Mouse (Mus musculus) intestine, embryonic 14.5 days (tissue): ENCODE results near the gene Raf1. TPM values are rescaled to one million over a fixed set of nuclear protein-coding genes. Genes with fewer than 3 reads are reported as not detected.

Experiments
- ATAC-seq: fragments of 200-750 bp; cut with Nextera tagmentation; replicated peaks from 2 replicates; pipeline ENCODE4 v1.8.0; 2017; ENCODE audit warnings: low read depth, moderate number of reproducible peaks, moderate TSS enrichment, moderate library complexity; ENCODE audit not compliant: low FRiP score, low TSS enrichment
- DNase-seq: peaks from one replicate; pipeline ENCODE4 v3.0.0-alpha.2; 2018; ENCODE audit warnings: low spot score
- H3K27ac ChIP-seq: fragments of 300-500 bp; sonication (generic); 2 replicates; pipeline ENCODE4 v1.5.1; 2014; ENCODE audit warnings: low read depth, mild to moderate bottlenecking, control low read depth
- H3K27me3 ChIP-seq: fragments of 300-500 bp; sonication (generic); replicated peaks from 2 replicates; pipeline ENCODE4 v1.6.1; 2014; ENCODE audit warnings: low read length, control low read depth; ENCODE audit not compliant: control insufficient read depth, insufficient read depth
- H3K36me3 ChIP-seq: fragments of 300-500 bp; sonication (generic); 2 replicates; pipeline ENCODE4 v1.6.1; 2014; ENCODE audit warnings: low read length, control low read depth; ENCODE audit not compliant: control insufficient read depth, insufficient read depth
- H3K4me1 ChIP-seq: fragments of 300-500 bp; sonication (generic); replicated peaks from 2 replicates; pipeline ENCODE4 v1.6.1; 2014; ENCODE audit warnings: low read length, control low read depth, mixed read lengths; ENCODE audit not compliant: control insufficient read depth, insufficient read depth
- H3K4me2 ChIP-seq: fragments of 300-500 bp; sonication (generic); 2 replicates; pipeline ENCODE4 v1.6.1; 2014; ENCODE audit warnings: low read length
- H3K4me3 ChIP-seq: fragments of 300-500 bp; sonication (generic); 2 replicates; pipeline ENCODE4 v1.5.1; 2014; ENCODE audit warnings: low read depth, low read length, control low read depth, mixed read lengths
- H3K9ac ChIP-seq: fragments of 300-500 bp; sonication (generic); 2 replicates; pipeline ENCODE4 v1.6.1; 2014; ENCODE audit warnings: mild to moderate bottlenecking, low read length
- H3K9me3 ChIP-seq: fragments of 300-500 bp; sonication (generic); 2 replicates; pipeline ENCODE4 v1.6.1; 2016; ENCODE audit warnings: low read length, control low read depth; ENCODE audit not compliant: control insufficient read depth
- WGBS: fragments of 180-500 bp; shearing (Covaris S2); extraction: QIAGEN DNeasy Blood & Tissue Kit; methylation state at CpG from one replicate; pipeline ENCODE4 v1.1.7; 2014; 5-methylcytosine and 5-hydroxymethylcytosine counted together
- polyA plus RNA-seq: library from polyadenylated mRNA; unstranded; fragments of >200 nt; fragmentation: Nextera tagmentation; extraction: Ambion mirVana; gene quantifications from 2 replicates; pipeline ENCODE4 v1.2.1, GENCODE M21; 2014

Raf1 gene
- polyA plus RNA-seq, 1 experiment from 2014 or later: 114 TPM

GRCm38 (mm10) chr6:115675166-115675507 is 1.3 kb downstream of the Raf1 start:
- Histone ChIP-seq H3K27me3 (no peaks in the 10 kb centered on the region), H3K4me3 (peak overlapping the region; percentile 73), H3K9me3 (no peaks in the 10 kb centered on the region), H3K4me1 (peaks cover 11% of the 10 kb centered on the region), H3K36me3 (no peaks in the 10 kb centered on the region), H3K9ac (peak overlapping the region; percentile 98), H3K27ac (peak overlapping the region; percentile 98), H3K4me2 (peak overlapping the region; percentile 73)
- no peak for ATAC-seq
- no peak for DNase-seq
- under 1% methylated on average over 13 of the region's 13 CpGs for WGBS

- Histone ChIP-seq H3K36me3 (no peaks in the 10 kb centered on the region), H3K9ac (peak overlapping the region; percentile 98), H3K4me1 (peaks cover 11% of the 10 kb centered on the region), H3K4me2 (peak overlapping the region; percentile 73), H3K4me3 (peak overlapping the region; percentile 73), H3K27me3 (no peaks in the 10 kb centered on the region), H3K27ac (no peak overlapping the region), H3K9me3 (no peaks in the 10 kb centered on the region)
- DNase-seq (no peak), ATAC-seq (no peak)
- WGBS: 31% methylated on average over 2 of the region's 2 CpGs
Observed at GRCm38 (mm10) chr6:115674316-115674715, 2.1 kb downstream of the Raf1 start.

DNA sequence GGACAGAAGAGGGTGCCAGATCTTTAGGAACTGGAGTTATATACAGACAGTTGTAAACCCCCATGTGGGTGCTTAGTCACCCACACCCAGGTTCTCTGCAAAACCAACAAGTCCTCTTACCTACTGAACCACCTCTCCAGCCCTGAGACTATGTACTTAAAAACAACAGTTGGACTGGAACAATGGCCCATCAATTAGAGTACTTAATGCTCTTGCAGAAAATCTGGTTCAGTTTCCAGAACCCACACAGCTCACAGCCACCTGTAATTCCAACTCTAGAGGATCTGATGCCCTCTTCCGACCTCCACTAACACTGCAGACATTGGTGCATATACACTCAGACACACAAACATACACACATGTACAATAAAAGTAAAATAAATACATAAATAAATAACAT is 3.7 kb downstream of the Raf1 start:
- Histone ChIP-seq H3K9ac (no peak overlapping the region), H3K4me1 (peaks cover 11% of the 10 kb centered on the region), H3K27ac (no peak overlapping the region), H3K36me3 (no peaks in the 10 kb centered on the region), H3K9me3 (no peaks in the 10 kb centered on the region), H3K4me3 (no peak overlapping the region), H3K27me3 (no peaks in the 10 kb centered on the region), H3K4me2 (no peak overlapping the region)
- 92% methylated on average over 1 of the region's 1 CpGs for WGBS
- ATAC-seq (no peak), DNase-seq (no peak)

DNA sequence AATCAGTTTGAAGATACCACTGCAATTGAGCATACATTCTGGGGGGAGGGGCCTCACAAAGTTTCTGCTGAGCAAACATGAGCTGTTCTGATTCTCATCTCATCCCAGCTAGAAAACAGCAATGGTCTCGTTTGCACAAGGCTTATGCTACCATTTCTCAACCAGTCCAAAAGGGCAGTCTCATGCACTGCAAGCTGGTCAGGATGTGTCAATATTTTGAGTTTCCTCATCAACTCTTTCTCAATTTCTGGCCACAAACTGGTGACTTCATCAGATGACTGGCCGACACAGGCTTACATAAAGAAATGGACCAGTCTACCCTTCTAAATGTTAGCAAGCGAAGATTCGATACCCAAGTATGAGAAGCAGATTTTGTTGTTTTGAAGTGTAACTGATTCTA is 9.8 kb downstream of the Raf1 start:
- ATAC-seq (peak; percentile 77; the same call in 1 of the 2 replicates), DNase-seq (no peak)
- Histone ChIP-seq H3K4me2 (no peak overlapping the region), H3K27ac (0 out of 2 replicates have a peak overlapping the region, but pooled peaks have one; percentile 19), H3K4me3 (no peak overlapping the region), H3K9ac (no peak overlapping the region), H3K4me1 (no peaks in the 10 kb centered on the region; the same call in 1 of the 2 replicates), H3K27me3 (no peaks in the 10 kb centered on the region), H3K9me3 (no peaks in the 10 kb centered on the region), H3K36me3 (no peaks in the 10 kb centered on the region)
- WGBS: 73% methylated on average over 4 of the region's 4 CpGs

DNA sequence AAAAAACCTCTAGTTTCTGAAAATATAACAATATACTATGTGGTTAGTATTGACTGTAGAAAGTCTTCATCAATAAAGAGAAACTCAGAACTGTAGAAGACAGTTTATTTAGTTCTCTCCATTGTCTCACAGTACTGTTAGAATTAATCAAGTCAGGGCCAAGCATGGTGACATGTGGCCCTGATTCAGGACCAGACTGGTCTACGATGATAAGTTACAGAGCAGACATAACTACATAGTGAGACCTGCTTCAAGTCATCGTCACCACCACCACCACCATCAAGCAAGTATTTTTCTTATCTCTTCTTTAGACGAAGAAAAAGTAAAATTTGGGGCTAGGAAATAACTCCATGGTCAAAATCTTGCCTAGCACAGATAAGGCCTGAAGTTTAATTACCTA is 12.2 kb downstream of the Raf1 start:
- ATAC-seq: no peak
- 84% methylated on average over 3 of the region's 3 CpGs for WGBS
- Histone ChIP-seq H3K4me2 (no peak overlapping the region), H3K36me3 (no peaks in the 10 kb centered on the region), H3K27me3 (no peaks in the 10 kb centered on the region), H3K4me3 (no peak overlapping the region), H3K9me3 (no peaks in the 10 kb centered on the region), H3K4me1 (no peaks in the 10 kb centered on the region; the same call in 1 of the 2 replicates), H3K27ac (no peak overlapping the region), H3K9ac (no peak overlapping the region)
- no peak for DNase-seq

DNA sequence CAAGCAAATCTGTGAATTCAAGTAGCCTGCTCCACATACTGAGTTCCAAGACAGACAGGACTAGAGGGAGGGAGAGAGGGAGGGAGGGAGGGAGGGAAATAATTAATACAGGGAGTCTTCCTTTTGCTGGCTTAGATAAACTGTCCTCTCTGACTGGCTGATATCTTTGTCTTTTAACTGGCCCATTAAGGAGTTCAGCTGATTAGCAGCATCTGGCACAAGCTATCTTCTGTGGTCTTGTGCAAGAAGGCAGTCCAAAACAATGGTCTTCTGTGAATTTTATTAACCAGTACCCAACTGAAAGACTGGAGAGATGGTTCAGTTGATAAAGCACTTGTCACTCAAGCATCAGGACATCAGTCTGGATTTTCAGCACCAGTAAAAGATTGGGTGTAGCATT is 17.6 kb downstream of the Raf1 start:
- ATAC-seq: no peak
- H3K36me3 ChIP-seq: no peaks in the 10 kb centered on the region
- no peak for DNase-seq

DNA sequence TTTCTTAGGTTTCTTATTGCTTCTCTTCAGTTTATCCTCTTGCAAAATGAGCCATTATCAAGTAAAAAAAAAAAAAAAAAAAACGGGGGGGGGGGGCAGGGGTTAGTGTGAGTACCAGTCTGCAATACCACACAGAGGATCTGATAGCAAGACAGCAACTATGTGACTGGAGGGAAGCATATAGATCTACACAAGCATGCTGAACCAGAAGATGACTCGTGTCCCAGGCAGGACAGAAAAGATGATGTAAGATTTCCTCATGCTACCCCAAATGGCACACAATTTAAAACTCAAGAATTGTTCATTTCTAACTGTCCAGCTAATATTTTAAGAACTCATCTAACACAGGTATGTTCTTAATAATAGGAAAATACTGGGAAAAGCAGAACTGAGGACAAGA is 22.5 kb downstream of the Raf1 start:
- Histone ChIP-seq H3K4me1 (peaks cover 21% of the 10 kb centered on the region), H3K27me3 (no peaks in the 10 kb centered on the region), H3K27ac (no peak overlapping the region), H3K9me3 (no peaks in the 10 kb centered on the region), H3K4me2 (no peak overlapping the region), H3K36me3 (no peaks in the 10 kb centered on the region), H3K4me3 (no peak overlapping the region), H3K9ac (no peak overlapping the region)
- DNase-seq: no peak
- WGBS: 44% methylated on average over 2 of the region's 2 CpGs
- ATAC-seq: no peak

More for the DNA sequence above, 17.6 kb downstream of the Raf1 start:
- Histone ChIP-seq H3K4me3 (no peak overlapping the region), H3K4me1 (peaks cover 4% of the 10 kb centered on the region; the same call in 1 of the 2 replicates), H3K9me3 (no peaks in the 10 kb centered on the region), H3K27ac (no peak overlapping the region), H3K4me2 (no peak overlapping the region), H3K9ac (no peak overlapping the region), H3K27me3 (no peaks in the 10 kb centered on the region)

DNA sequence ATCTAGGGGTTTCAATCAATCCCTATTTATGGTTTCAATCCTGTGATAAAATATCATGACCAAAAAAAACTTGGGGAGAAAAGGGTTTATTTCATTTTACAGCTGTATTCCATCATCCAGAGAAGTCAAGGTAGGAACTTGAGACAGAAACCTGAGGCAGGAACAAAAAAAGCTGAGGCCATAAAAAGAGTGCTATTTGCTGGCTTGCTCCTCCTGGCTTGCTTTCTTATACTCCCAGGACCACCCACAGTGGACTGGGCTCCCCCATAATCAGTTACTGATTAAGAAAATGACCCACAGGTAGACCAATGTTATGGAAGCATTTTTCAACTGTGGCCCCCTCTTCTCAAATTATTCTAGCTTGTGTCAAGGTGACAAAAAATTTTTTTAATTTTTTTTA is 24.7 kb downstream of the Raf1 start:
- H3K4me1 ChIP-seq: peaks cover 19% of the 10 kb centered on the region
- no peak overlapping the region for H3K27ac ChIP-seq
- no peak for ATAC-seq
- no peaks in the 10 kb centered on the region for H3K27me3 ChIP-seq
- no peak for DNase-seq
- no peaks in the 10 kb centered on the region for H3K9me3 ChIP-seq
- no peak overlapping the region for H3K4me2 ChIP-seq
- H3K4me3 ChIP-seq: no peak overlapping the region
- no peaks in the 10 kb centered on the region for H3K36me3 ChIP-seq
- no peak overlapping the region for H3K9ac ChIP-seq

- H3K4me3 ChIP-seq: no peak overlapping the region
- WGBS: 40% methylated on average over 5 of the region's 5 CpGs
- peaks cover 19% of the 10 kb centered on the region for H3K4me1 ChIP-seq
- H3K9ac ChIP-seq: no peak overlapping the region
- DNase-seq (peak; percentile 57), ATAC-seq (peak; percentile 78)
- no peak overlapping the region for H3K4me2 ChIP-seq
- H3K36me3 ChIP-seq: no peaks in the 10 kb centered on the region
- H3K27me3 ChIP-seq: no peaks in the 10 kb centered on the region
- peak overlapping the region; percentile 16; the same call in 1 of the 2 replicates for H3K27ac ChIP-seq
- no peaks in the 10 kb centered on the region for H3K9me3 ChIP-seq
Observed at GRCm38 (mm10) chr6:115650476-115651427, 25.7 kb downstream of the Raf1 start.
